Mouse (Mus musculus) c-Kit-positive CD71-positive TER-119-positive erythroid progenitor cells, embryonic 14.5 days (primary cell): ENCODE measurements around the gene Mc3r.

Experiments
- DNase-seq: peaks from one replicate; pipeline ENCODE4 v3.0.0-alpha.2; 2013; ENCODE audit warnings: low spot score

The Mc3r gene

GRCm38 (mm10) chr2:172256418-172256817 lies 8.1 kb downstream of the Mc3r start:
- no peak for DNase-seq

GRCm38 (mm10) chr2:172256956-172257355 lies 8.7 kb downstream of the Mc3r start:
- DNase-seq: peak; percentile 54

GRCm38 (mm10) chr2:172257471-172258065 lies 9.3 kb downstream of the Mc3r start:
- peak; percentile 66 for DNase-seq

GRCm38 (mm10) chr2:172260064-172260463 lies 11.8 kb downstream of the Mc3r start:
- peak; percentile 82 for DNase-seq

- DNase-seq: no peak
Measured at GRCm38 (mm10) chr2:172261441-172261840, 13.1 kb downstream of the Mc3r start.

- DNase-seq: no peak
Measured at GRCm38 (mm10) chr2:172263216-172263615, 14.9 kb downstream of the Mc3r start.

GRCm38 (mm10) chr2:172269907-172270306 lies 21.6 kb downstream of the Mc3r start:
- DNase-seq: no peak

- no peak for DNase-seq
Measured at GRCm38 (mm10) chr2:172270485-172270944, 22.2 kb downstream of the Mc3r start.

GRCm38 (mm10) chr2:172270974-172271697 lies 22.8 kb downstream of the Mc3r start:
- no peak for DNase-seq

GRCm38 (mm10) chr2:172274662-172275061 lies 26.4 kb downstream of the Mc3r start:
- no peak for DNase-seq

GRCm38 (mm10) chr2:172276155-172276554 lies 27.9 kb downstream of the Mc3r start:
- no peak for DNase-seq

- DNase-seq: no peak
Measured at GRCm38 (mm10) chr2:172278979-172279378, 30.7 kb downstream of the Mc3r start.

GRCm38 (mm10) chr2:172282071-172282710 lies 33.9 kb downstream of the Mc3r start:
- no peak for DNase-seq

GRCm38 (mm10) chr2:172287715-172288114 lies 39.4 kb downstream of the Mc3r start:
- DNase-seq: no peak

GRCm38 (mm10) chr2:172288965-172289364 lies 40.7 kb downstream of the Mc3r start:
- DNase-seq: no peak

GRCm38 (mm10) chr2:172289632-172290031 lies 41.3 kb downstream of the Mc3r start:
- no peak for DNase-seq

- DNase-seq: peak; percentile 93
Measured at GRCm38 (mm10) chr2:172290474-172290873, 42.2 kb downstream of the Mc3r start.

- DNase-seq: peak; percentile 44
Measured at GRCm38 (mm10) chr2:172291025-172291424, 42.7 kb downstream of the Mc3r start.

- no peak for DNase-seq
Measured at GRCm38 (mm10) chr2:172291755-172292524, 43.6 kb downstream of the Mc3r start.

GRCm38 (mm10) chr2:172292525-172293405 lies 44.5 kb downstream of the Mc3r start:
- no peak for DNase-seq

- DNase-seq: peak; percentile 53
Measured at GRCm38 (mm10) chr2:172298083-172298482, 49.8 kb downstream of the Mc3r start.
